Mouse (Mus musculus) 3T3-L1 (cell line): ENCODE measurements around the gene Elfn1.
A peak's percentile ranks its signal among the peaks of the same experiment; 100 is the strongest.

Experiments
- DNase-seq: peaks from one replicate; pipeline ENCODE4 v3.0.0-alpha.2; 2015; ENCODE audit warnings: low read depth, low spot score

Elfn1 gene

DNA sequence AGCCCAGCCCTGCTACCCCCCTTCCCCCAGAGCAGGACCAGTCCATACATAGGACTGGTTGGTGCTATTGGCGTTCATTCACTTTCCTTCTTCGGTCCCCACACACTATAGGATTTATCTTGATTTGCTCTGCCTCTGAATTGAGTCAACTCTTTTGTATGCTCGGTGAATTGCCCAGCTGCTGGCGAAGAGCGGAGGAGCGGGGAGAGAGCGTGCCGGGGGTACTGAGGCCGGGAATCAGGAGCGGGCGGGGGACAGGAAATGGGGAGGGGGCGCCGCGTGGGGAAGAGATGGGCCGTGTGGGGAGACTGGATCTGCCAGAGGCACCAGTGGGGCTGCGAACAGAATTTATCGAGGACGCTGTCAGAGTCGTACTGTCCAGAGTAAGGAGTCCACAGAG, 3.8 kb downstream of the Elfn1 start:
- DNase-seq, result no peak

- no peak for DNase-seq
Observed at GRCm38 (mm10) chr5:139912121-139912771, 4.5 kb downstream of the Elfn1 start.

DNA sequence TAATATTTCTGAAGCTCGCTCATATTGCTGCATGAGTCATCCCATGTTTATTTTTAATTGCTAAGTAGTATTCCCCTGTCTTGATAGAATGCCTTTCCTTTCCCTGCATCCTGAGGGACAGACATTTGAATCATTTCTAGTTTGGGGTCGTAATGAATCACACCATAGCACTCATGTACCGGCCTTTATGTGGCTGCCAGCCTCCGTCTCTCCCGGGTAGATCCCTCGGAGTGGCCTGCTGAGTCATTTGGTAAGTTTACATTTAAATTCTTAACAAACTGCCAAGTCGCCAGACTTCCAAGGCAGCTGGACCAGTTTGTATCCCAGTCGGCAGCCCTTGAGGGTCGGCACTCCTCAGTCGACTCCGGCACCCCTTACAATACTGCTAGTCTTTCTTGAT, 13.9 kb downstream of the Elfn1 start:
- DNase-seq, result peak; percentile 64

DNA sequence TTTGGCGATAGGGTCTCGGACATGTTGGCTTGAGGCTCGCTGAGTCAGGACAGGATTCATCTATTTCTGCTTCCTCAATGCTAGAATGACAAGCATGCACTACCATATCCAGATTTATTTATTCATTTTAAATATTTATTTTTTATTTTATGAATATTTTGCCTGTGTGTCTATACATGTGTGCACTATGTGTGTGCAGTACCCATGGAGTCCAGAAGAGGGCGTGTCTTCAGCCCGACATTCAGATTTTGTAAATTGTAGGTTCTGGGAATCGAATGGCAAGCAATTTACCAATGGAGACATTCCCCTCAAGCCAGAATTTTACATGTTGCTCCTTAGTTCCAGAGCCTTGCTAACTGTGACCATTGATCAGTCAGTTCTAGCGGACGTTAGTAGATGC, 16.1 kb downstream of the Elfn1 start:
- no peak for DNase-seq

DNA sequence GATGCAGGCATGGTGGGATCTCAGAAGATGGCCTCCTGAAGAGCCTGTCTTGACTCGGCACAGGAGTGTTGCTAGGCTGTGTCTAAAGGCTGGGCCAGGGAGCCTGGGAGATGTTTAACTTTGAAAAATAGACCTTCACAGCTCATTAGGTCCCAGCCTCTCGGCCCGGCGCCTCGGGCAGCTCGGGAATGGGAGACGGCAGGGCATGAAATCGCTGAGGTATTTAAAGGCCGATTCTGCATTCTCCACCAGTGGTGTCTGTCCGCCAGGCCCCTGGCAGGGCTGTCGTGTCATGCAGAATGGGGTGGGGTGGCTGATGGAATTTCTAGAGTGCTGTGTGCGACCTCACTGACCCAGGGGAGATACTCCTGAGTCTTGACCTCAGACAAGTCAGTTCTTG, 22.4 kb downstream of the Elfn1 start:
- DNase-seq, result no peak

GRCm38 (mm10) chr5:139930927-139931351, 23.2 kb downstream of the Elfn1 start:
- DNase-seq, result no peak

DNA sequence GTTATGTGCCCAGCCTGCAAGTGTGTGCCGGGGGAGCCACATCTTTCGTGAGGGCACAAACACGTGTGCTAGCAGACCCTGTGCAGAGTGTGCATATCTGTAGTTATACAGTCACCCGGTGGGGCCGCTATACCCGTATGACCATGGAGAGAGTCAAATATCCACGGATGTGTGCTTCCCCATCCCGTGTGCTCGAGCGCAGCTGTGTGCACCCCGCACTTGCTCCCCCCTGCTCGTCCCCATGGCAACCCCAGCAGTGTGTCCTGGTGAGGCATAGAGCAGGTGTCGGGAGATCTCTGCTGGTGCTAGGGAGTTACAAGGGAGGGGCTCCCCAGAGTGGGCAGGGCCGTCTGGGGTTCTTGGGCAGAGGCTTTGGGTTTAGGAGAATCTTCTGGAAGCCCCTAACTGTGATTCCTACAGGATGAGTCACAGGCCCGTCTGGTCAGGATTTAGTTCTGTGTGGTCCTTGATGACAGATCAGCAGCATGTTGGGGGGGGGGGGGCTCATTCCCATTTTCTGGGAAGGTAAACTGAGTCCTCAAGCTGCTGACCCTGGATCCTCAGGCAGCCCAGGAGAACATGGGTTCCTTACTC, 24.3 kb downstream of the Elfn1 start:
- DNase-seq, result peak; percentile 44

- peak; percentile 71 for DNase-seq
Observed at GRCm38 (mm10) chr5:139932595-139933271, 25.0 kb downstream of the Elfn1 start.

- DNase-seq, result peak; percentile 44
Observed at GRCm38 (mm10) chr5:139933476-139933875, 25.7 kb downstream of the Elfn1 start.

DNA sequence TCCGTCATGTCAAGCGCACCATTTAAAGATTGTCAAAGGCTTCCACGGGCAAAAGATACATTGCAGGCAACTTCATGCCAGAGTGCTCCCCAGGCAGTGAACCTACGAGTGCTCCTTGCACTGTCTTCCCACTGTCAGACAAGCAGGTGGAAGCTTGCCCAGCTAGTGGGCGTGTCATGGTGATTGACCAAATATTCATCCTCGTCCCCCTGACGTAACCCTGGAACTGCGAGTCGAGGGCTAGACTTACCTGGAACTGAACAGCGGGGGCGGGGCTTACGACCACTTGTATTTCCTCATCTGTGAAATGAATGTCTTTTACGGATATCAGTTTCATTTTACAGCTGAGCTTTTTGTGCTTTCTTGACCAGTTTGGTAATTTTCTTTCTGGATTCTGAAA, 28.7 kb downstream of the Elfn1 start:
- DNase-seq, result no peak

GRCm38 (mm10) chr5:139944697-139945096, 37.0 kb downstream of the Elfn1 start:
- DNase-seq, result no peak

GRCm38 (mm10) chr5:139945715-139946364, 38.1 kb downstream of the Elfn1 start:
- no peak for DNase-seq

- DNase-seq, result peak; percentile 48
Observed at GRCm38 (mm10) chr5:139947446-139947845, 39.7 kb downstream of the Elfn1 start.

DNA sequence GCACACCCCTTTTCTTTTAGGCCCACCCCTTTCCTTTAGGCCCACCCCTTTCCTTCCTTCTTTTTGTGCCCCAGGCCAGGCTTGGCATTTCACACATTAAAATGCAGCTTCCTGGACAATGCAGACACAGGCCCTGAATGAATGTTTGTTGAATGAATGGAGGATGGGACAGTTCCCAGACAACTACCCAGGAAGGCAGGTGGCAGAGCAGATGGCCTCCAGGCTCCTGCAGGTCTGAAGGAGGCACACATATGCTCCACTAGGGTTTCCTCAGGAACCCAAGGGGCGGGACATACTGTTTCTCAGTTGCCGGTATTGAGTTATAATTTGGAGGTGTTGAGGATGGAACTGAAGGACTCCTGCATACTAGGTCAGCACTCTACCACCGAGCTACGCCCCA, 40.8 kb downstream of the Elfn1 start:
- no peak for DNase-seq

DNA sequence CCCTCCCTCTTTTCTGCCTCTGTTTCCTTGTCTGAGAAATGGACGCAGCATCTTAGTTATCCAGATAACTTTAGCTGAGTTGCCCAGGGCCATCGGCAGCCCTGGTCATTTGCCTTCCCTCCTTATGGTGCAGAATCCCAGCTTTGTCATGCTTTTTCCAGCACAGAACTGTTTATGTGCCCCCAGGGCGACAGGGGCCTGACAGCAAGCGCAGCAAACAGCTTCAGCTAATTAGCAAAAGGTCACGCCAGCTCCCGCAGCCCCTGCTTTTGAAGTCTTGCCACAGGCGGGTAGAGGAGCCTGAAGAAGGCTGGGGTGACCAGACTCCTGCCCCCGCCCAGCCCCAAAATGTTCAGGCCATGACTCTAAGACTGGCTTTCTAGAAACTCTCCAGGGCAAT, 41.6 kb downstream of the Elfn1 start:
- no peak for DNase-seq

GRCm38 (mm10) chr5:139949975-139950578, 42.3 kb downstream of the Elfn1 start:
- DNase-seq, result no peak

DNA sequence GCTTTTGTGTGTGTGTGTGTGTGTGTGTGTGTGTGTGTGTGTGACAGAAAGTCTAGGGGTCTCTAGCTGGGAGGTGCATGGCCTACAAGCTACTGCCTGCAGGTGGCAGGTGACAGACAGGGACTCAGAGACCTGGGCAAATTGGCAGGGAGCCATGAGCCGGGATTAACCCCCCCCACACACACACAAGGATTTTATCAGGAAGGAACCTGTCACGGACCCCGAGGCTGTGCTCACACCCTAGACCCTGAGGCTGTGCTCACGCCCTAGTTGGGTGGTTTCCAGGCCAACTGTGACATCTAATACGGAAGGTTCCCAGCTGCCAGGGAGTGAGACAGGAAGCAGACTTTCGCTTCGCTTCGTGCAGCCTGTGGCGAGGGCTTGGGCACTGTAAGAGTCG, 49.1 kb downstream of the Elfn1 start:
- DNase-seq, result no peak

- no peak for DNase-seq
Observed at GRCm38 (mm10) chr5:139959741-139960140, 52.0 kb downstream of the Elfn1 start.

- DNase-seq, result no peak
Observed at GRCm38 (mm10) chr5:139964391-139964790, 56.6 kb downstream of the Elfn1 start.

GRCm38 (mm10) chr5:139965596-139965995, 57.9 kb downstream of the Elfn1 start:
- DNase-seq, result no peak

GRCm38 (mm10) chr5:139969151-139969948, 61.6 kb downstream of the Elfn1 start:
- DNase-seq, result no peak
